Mouse (Mus musculus): Measurements from ENCODE around the gene Snrpd3. TPM values are rescaled to one million over a fixed set of nuclear protein-coding genes. Genes with fewer than 3 reads are reported as not detected.
"Not testable (repeated sequence)": the region's sequence is repeated elsewhere in the genome, so short reads cannot be mapped to it uniquely, and the experiment has no call there.

Snrpd3 gene
- polyA plus RNA-seq, 1 experiment from 2014 or later, result 115 TPM

DNA sequence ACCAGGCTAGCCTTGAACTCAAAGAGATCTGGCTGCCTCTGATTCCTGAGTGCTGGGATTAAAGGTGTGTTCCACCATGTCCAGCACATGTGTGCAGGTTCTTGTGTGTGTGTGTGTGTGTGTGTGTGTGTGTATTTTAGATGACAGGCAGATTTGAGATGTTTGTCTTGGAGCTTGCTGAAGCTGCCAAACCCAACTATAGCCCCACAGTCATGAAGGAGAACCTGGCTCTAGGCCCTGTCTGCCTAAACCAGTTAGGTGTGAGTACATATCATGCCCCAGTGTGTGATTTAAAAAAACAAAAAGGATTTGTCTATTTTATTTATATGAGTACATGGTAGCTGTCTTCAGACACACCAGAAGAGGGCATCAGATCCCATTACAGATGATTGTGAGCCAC lies 21.4 kb upstream of the Snrpd3 start:
- ATAC-seq (ENCODE audit: insufficient read depth, low FRiP score), result no peak
- H3K9me3 ChIP-seq (replicated peaks; ENCODE audit: control insufficient read depth, low read length), result no peaks in the 10 kb centered on the region
- H3K36me3 ChIP-seq (ENCODE audit: control insufficient read depth, insufficient read depth, low read length), result no peaks in the 10 kb centered on the region
- no peak overlapping the region for H3K4me3 ChIP-seq (replicated peaks; ENCODE audit: low read length)
- H3K27me3 ChIP-seq (ENCODE audit: control insufficient read depth, insufficient read depth, low read length), result no peaks in the 10 kb centered on the region
- H3K9ac ChIP-seq (ENCODE audit: low read length), result no peak overlapping the region
- no peak overlapping the region for H3K27ac ChIP-seq (ENCODE audit: low read length)
- no peaks in the 10 kb centered on the region for H3K4me1 ChIP-seq (ENCODE audit: control insufficient read depth, insufficient read depth, low read length)
- no peak overlapping the region for H3K4me2 ChIP-seq (ENCODE audit: low read depth, low read length)

DNA sequence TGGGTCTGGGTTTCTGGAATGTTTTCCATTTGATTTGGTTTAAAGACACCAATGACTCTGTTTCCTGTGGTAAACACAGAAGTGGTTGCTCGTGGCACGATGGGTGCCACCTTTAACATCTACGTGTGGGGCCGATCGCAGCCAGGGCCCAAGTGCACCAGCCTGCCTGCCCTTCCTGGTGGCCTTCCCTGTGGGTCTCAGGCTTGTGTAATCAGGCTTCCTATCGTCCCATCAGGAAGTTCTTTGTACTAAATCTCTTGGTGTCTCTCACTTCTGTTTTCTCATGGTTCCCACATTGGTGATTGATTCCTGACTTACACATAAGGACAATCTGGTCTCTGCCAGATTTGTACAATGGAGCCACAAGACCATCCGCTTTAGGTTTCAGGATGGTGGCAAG lies 18.1 kb upstream of the Snrpd3 start:
- H3K27ac ChIP-seq (ENCODE audit: low read length); ATAC-seq (ENCODE audit: insufficient read depth, low FRiP score): not testable (repeated sequence)
- WGBS, result 80% methylated on average over 7 of the region's 7 CpGs

DNA sequence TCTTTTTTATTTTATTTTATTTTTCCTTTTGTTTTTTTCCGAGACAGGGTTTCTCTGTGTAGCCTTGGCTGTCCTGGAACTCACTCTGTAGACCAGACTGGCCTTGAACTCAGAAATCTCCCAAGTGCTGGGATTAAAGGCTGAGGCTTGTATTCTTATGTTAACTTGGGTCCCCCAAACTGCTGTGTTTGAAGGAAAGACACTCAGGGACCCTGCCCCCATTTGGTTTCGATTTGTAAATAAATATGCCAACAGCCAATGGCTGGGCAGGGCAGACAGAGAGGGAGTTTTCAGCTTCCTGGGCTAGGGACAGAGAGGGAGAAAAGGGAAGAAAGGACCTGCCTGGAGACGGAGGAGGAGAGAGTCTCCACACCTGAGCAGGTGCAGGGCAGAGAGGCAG lies 17.6 kb upstream of the Snrpd3 start:
- Histone ChIP-seq H3K36me3 (ENCODE audit: control insufficient read depth, insufficient read depth, low read length) (no peaks in the 10 kb centered on the region), H3K27me3 (ENCODE audit: control insufficient read depth, insufficient read depth, low read length) (no peaks in the 10 kb centered on the region), H3K9me3 (replicated peaks; ENCODE audit: control insufficient read depth, low read length) (peaks cover 3% of the 10 kb centered on the region; the same call in 1 of the 2 replicates), H3K9ac (ENCODE audit: low read length) (no peak overlapping the region), H3K27ac (ENCODE audit: low read length) (no peak overlapping the region), H3K4me2 (ENCODE audit: low read depth, low read length) (no peak overlapping the region), H3K4me1 (ENCODE audit: control insufficient read depth, insufficient read depth, low read length) (no peaks in the 10 kb centered on the region; the same call in 1 of the 2 replicates), H3K4me3 (replicated peaks; ENCODE audit: low read length) (no peak overlapping the region)
- 54% methylated on average over 3 of the region's 3 CpGs for WGBS
- no peak for ATAC-seq (ENCODE audit: insufficient read depth, low FRiP score)

More for the DNA sequence above, 18.1 kb upstream of the Snrpd3 start:
- not testable (repeated sequence) for H3K9me3 ChIP-seq (replicated peaks; ENCODE audit: control insufficient read depth, low read length); H3K4me2 ChIP-seq (ENCODE audit: low read depth, low read length); H3K4me3 ChIP-seq (replicated peaks; ENCODE audit: low read length); H3K4me1 ChIP-seq (ENCODE audit: control insufficient read depth, insufficient read depth, low read length); H3K9ac ChIP-seq (ENCODE audit: low read length); H3K36me3 ChIP-seq (ENCODE audit: control insufficient read depth, insufficient read depth, low read length); H3K27me3 ChIP-seq (ENCODE audit: control insufficient read depth, insufficient read depth, low read length)

DNA sequence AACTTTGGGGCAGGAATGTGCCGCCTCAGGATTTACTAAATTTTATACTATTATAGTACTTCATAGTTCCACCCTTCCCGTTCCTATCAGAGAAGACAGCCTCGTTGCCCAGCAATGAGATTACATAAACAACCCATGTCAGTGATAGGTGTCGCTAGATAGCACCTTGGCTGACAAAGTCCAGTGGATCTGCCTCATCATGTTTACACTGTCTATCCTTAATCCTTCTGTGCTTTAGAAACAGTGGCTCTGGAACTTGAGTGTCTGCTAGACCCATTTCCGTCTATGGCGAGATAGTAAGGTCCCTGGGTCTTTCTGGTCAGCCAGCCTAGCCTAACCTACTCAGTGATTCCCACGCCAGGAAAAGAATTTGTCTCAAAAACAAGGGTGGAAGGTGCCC lies 17.0 kb upstream of the Snrpd3 start:
- Histone ChIP-seq H3K9ac (ENCODE audit: low read length) (no peak overlapping the region), H3K4me2 (ENCODE audit: low read depth, low read length) (no peak overlapping the region), H3K36me3 (ENCODE audit: control insufficient read depth, insufficient read depth, low read length) (no peaks in the 10 kb centered on the region), H3K9me3 (replicated peaks; ENCODE audit: control insufficient read depth, low read length) (peaks cover 3% of the 10 kb centered on the region; the same call in 1 of the 2 replicates), H3K4me3 (replicated peaks; ENCODE audit: low read length) (no peak overlapping the region), H3K27me3 (ENCODE audit: control insufficient read depth, insufficient read depth, low read length) (no peaks in the 10 kb centered on the region), H3K4me1 (ENCODE audit: control insufficient read depth, insufficient read depth, low read length) (no peaks in the 10 kb centered on the region; the same call in 1 of the 2 replicates), H3K27ac (ENCODE audit: low read length) (no peak overlapping the region)
- 48% methylated on average over 7 of the region's 7 CpGs for WGBS
- ATAC-seq (ENCODE audit: insufficient read depth, low FRiP score), result no peak

DNA sequence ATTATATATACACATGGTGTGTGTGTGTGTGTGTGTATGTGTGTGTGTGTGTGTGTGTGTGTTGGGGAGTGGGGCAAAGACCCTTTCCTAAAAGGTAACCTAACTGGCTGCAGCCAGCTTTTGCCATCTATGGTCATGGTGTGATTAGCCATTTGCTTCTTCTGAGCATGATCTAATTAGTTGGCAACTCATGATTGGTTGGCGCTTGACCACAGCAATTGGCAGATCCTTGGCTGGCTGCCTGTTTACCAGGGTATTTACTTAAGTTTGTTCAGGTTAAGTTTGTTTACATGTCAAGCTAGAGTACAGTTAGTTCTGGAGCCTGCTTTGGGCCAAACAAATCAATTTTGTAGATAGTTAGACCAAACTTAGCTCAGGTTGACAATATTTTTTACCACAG lies 15.7 kb upstream of the Snrpd3 start:
- Histone ChIP-seq H3K27ac (ENCODE audit: low read length) (no peak overlapping the region), H3K4me2 (ENCODE audit: low read depth, low read length) (no peak overlapping the region), H3K36me3 (ENCODE audit: control insufficient read depth, insufficient read depth, low read length) (no peaks in the 10 kb centered on the region), H3K9ac (ENCODE audit: low read length) (no peak overlapping the region), H3K4me3 (replicated peaks; ENCODE audit: low read length) (no peak overlapping the region), H3K4me1 (ENCODE audit: control insufficient read depth, insufficient read depth, low read length) (no peaks in the 10 kb centered on the region; the same call in 1 of the 2 replicates), H3K27me3 (ENCODE audit: control insufficient read depth, insufficient read depth, low read length) (no peaks in the 10 kb centered on the region), H3K9me3 (replicated peaks; ENCODE audit: control insufficient read depth, low read length) (peaks cover 3% of the 10 kb centered on the region; the same call in 1 of the 2 replicates)
- 94% methylated on average over 1 of the region's 1 CpGs for WGBS
- ATAC-seq (ENCODE audit: insufficient read depth, low FRiP score), result no peak

DNA sequence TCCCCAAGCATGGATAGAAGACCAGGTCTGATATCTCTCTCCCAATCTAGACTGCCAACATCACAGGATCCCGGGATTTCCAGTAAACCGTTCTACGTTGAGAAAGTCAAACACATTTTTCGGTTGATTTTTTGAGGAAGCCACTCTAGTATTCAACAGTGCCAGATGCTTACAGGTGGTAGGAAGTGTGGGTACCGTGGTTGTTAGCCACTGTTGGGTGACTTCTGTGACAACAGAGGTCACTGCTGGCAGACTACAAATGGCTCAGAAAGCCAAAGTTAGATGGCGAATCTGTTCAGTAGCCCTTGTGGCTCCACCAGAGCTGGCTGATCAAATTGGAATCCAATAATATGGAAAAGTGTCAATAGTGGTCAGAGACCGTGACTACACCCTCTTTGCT lies 13.7 kb upstream of the Snrpd3 start:
- H3K9me3 ChIP-seq (replicated peaks; ENCODE audit: control insufficient read depth, low read length), result peaks cover 3% of the 10 kb centered on the region; the same call in 1 of the 2 replicates
- H3K4me2 ChIP-seq (ENCODE audit: low read depth, low read length), result no peak overlapping the region

DNA sequence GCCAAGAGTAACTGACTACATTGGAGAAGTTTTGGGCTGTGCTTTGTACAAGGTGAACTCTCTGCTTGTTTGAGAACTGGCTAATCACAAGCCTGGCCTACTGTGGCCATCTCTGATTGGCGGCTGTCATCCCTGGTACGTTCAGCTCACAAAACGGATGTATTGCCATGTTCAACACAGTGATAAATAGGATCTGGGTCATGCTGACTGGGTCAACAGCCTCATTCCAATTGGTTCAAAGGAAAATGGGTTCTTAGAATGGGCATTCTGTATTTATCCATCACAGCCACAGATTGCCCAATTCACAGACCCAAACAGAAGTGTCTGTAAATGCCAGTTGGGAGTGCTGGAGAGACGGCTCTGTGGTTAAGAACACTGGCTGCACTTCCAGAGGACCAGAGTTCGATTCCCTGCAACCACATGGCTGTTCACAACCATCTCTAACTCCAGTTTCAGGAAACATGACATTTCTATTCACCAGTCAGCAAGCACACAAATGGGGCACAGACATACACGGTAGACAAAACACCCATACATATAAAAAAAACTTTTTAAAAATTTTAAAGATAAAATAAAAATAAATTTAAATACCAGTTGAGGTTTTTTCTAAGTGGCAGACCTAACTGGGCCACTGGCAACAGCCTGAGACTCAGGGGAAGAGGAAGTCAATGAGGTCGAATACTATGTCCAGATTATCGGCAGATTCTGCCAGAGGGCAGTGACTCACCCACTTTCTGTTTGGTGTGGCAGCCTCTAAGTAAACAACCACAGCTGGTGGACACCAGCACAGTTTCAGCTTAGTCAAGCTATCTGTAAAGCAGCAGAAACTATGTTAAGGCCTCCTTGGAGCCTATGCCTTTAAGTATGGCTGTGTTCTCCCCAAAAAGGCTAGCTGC lies 12.9 kb upstream of the Snrpd3 start:
- Histone ChIP-seq H3K27me3 (ENCODE audit: control insufficient read depth, insufficient read depth, low read length) (no peaks in the 10 kb centered on the region), H3K27ac (ENCODE audit: low read length) (no peak overlapping the region)
- ATAC-seq (ENCODE audit: insufficient read depth, low FRiP score), result no peak

More for the DNA sequence above, 13.7 kb upstream of the Snrpd3 start:
- H3K27me3 ChIP-seq (ENCODE audit: control insufficient read depth, insufficient read depth, low read length), result no peaks in the 10 kb centered on the region
- H3K36me3 ChIP-seq (ENCODE audit: control insufficient read depth, insufficient read depth, low read length), result 0 out of 2 replicates have a peak, but pooled peaks cover 8% of the 10 kb centered on the region
- WGBS, result 90% methylated on average over 7 of the region's 7 CpGs
- no peak overlapping the region for H3K4me3 ChIP-seq (replicated peaks; ENCODE audit: low read length)
- no peak for ATAC-seq (ENCODE audit: insufficient read depth, low FRiP score)
- H3K9ac ChIP-seq (ENCODE audit: low read length), result no peak overlapping the region
- no peak overlapping the region for H3K27ac ChIP-seq (ENCODE audit: low read length)
- H3K4me1 ChIP-seq (ENCODE audit: control insufficient read depth, insufficient read depth, low read length), result no peaks in the 10 kb centered on the region; the same call in 1 of the 2 replicates

DNA sequence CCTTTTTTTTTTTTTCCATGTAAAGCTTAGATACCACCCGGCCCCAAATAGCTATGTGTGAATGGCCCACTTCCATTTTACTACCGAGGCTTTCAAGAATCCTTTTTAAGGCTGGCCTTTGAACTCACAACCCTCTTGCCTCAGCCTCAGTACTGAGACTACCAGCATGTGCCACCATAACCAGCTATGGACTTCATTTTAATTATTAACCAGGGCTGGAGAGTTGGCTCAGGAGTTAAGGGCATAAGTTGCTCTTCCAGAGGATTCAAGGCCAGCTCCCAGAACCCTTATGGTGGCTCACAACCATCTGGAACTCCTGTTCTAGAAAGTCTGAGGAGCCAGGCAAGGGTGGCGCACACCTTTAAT lies 12.2 kb upstream of the Snrpd3 start:
- Histone ChIP-seq H3K4me2 (ENCODE audit: low read depth, low read length) (no peak overlapping the region), H3K27me3 (ENCODE audit: control insufficient read depth, insufficient read depth, low read length) (no peaks in the 10 kb centered on the region), H3K9me3 (replicated peaks; ENCODE audit: control insufficient read depth, low read length) (peaks cover 3% of the 10 kb centered on the region; the same call in 1 of the 2 replicates), H3K27ac (ENCODE audit: low read length) (no peak overlapping the region), H3K9ac (ENCODE audit: low read length) (no peak overlapping the region), H3K4me3 (replicated peaks; ENCODE audit: low read length) (no peak overlapping the region), H3K36me3 (ENCODE audit: control insufficient read depth, insufficient read depth, low read length) (peaks cover 20% of the 10 kb centered on the region; the same call in 1 of the 2 replicates), H3K4me1 (ENCODE audit: control insufficient read depth, insufficient read depth, low read length) (no peaks in the 10 kb centered on the region; the same call in 1 of the 2 replicates)
- ATAC-seq (ENCODE audit: insufficient read depth, low FRiP score), result no peak; the same call in 1 of the 2 replicates
- 66% methylated on average over 3 of the region's 3 CpGs for WGBS

More for the DNA sequence above, 12.9 kb upstream of the Snrpd3 start:
- Histone ChIP-seq H3K4me3 (replicated peaks; ENCODE audit: low read length) (no peak overlapping the region), H3K4me1 (ENCODE audit: control insufficient read depth, insufficient read depth, low read length) (no peaks in the 10 kb centered on the region; the same call in 1 of the 2 replicates), H3K4me2 (ENCODE audit: low read depth, low read length) (no peak overlapping the region), H3K9ac (ENCODE audit: low read length) (no peak overlapping the region), H3K9me3 (replicated peaks; ENCODE audit: control insufficient read depth, low read length) (peaks cover 3% of the 10 kb centered on the region; the same call in 1 of the 2 replicates), H3K36me3 (ENCODE audit: control insufficient read depth, insufficient read depth, low read length) (peaks cover 13% of the 10 kb centered on the region; the same call in 1 of the 2 replicates)
- 76% methylated on average over 8 of the region's 8 CpGs for WGBS

DNA sequence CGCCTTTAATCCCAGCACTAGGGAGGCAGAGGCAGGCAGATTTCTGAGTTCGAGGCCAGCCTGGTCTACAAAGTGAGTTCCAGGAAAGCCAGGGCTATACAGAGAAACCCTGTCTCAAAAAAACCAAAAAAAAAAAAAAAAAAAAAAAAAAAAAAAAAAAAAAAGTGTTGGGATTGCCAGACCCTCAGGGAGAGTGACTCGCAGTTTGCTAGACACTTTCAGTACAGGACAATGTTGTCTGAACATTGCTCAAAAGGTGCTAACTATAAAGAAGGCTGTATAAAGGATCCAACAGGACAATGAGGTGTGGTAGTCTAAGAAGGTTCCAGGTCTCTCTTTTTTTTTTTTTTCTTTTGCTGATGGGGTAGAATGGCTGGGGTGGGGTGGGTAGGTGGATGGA lies 11.4 kb upstream of the Snrpd3 start:
- H3K4me1 ChIP-seq (ENCODE audit: control insufficient read depth, insufficient read depth, low read length); H3K4me3 ChIP-seq (replicated peaks; ENCODE audit: low read length); H3K9ac ChIP-seq (ENCODE audit: low read length); ATAC-seq (ENCODE audit: insufficient read depth, low FRiP score); H3K27ac ChIP-seq (ENCODE audit: low read length); H3K27me3 ChIP-seq (ENCODE audit: control insufficient read depth, insufficient read depth, low read length); H3K9me3 ChIP-seq (replicated peaks; ENCODE audit: control insufficient read depth, low read length); H3K4me2 ChIP-seq (ENCODE audit: low read depth, low read length): not testable (repeated sequence)
- peaks cover 27% of the 10 kb centered on the region for H3K36me3 ChIP-seq (ENCODE audit: control insufficient read depth, insufficient read depth, low read length)
- WGBS, result 90% methylated on average over 3 of the region's 3 CpGs

All from stomach, embryonic 16.5 days (tissue).